Mouse (Mus musculus) forebrain, embryonic 15.5 days (tissue): Measurements from ENCODE around the gene Tbx6. TPM values are rescaled to one million over a fixed set of nuclear protein-coding genes. Genes with fewer than 3 reads are reported as not detected.

Source experiments
- ATAC-seq: fragments of 200-750 bp; cut with Nextera tagmentation; replicated peaks from 2 replicates; pipeline ENCODE4 v1.8.0; 2017; ENCODE audit warnings: mild to moderate bottlenecking, moderate TSS enrichment, moderate library complexity
- H3K27ac ChIP-seq: fragments of 300-500 bp; sonication (generic); replicated peaks from 2 replicates; pipeline ENCODE4 v1.5.1; 2015; ENCODE audit warnings: mild to moderate bottlenecking, inconsistent platforms
- H3K27me3 ChIP-seq: fragments of 300-500 bp; sonication (generic); 2 replicates; pipeline ENCODE4 v1.6.1; 2015; ENCODE audit warnings: inconsistent platforms
- H3K36me3 ChIP-seq: fragments of 300-500 bp; sonication (generic); 2 replicates; pipeline ENCODE4 v1.6.1; 2015; ENCODE audit warnings: mild to moderate bottlenecking, inconsistent platforms
- H3K4me1 ChIP-seq: fragments of 300-500 bp; sonication (generic); 2 replicates; pipeline ENCODE4 v1.6.1; 2015; ENCODE audit warnings: inconsistent platforms
- H3K4me2 ChIP-seq: fragments of 300-500 bp; sonication (generic); replicated peaks from 2 replicates; pipeline ENCODE4 v1.6.1; 2015; ENCODE audit warnings: mild to moderate bottlenecking, inconsistent platforms
- H3K4me3 ChIP-seq: fragments of 300-500 bp; sonication (generic); 2 replicates; pipeline ENCODE4 v1.5.1; 2015; ENCODE audit warnings: mild to moderate bottlenecking, inconsistent platforms
- H3K9ac ChIP-seq: fragments of 300-500 bp; sonication (generic); replicated peaks from 2 replicates; pipeline ENCODE4 v1.6.1; 2015; ENCODE audit warnings: mild to moderate bottlenecking, inconsistent platforms
- H3K9me3 ChIP-seq: fragments of 300-500 bp; sonication (generic); 2 replicates; pipeline ENCODE4 v1.6.1; 2016; ENCODE audit warnings: inconsistent platforms
- WGBS: fragments of 180-500 bp; shearing (Covaris S2); methylation state at CpG from one replicate; pipeline ENCODE4 v1.1.7; 2015; ENCODE audit warnings: mixed read lengths; 5-methylcytosine and 5-hydroxymethylcytosine counted together
- polyA plus RNA-seq: library from polyadenylated mRNA; unstranded; fragments of >200 nt; fragmentation: Nextera tagmentation; extraction: Ambion mirVana; gene quantifications from 2 replicates; pipeline ENCODE4 v1.2.1, GENCODE M21; 2015

The Tbx6 gene
- polyA plus RNA-seq, 1 experiment from 2014 or later: 0.41 TPM

DNA sequence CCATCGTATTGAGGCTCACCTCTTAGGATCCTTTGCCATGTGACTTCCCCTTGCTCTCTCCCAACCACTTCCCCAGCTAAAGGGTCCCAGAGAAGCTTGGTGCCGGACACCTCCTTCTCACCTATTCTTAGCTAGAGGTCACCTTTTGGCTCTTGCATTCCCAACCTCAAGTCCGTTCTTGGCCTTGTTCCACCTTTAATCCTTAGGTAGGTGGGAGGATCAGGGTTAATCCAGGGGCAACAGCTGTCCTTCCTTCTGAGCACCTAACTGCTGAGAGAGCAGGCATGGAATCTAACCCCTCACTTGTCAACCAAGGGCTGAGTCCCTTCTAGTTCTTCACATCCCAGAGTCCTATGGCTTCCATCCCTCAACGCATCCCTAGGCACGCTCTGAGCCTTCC, 44.7 kb downstream of the Tbx6 start:
- no peaks in the 10 kb centered on the region for H3K27me3 ChIP-seq
- H3K4me2 ChIP-seq: no peak overlapping the region
- peaks cover 35% of the 10 kb centered on the region for H3K4me1 ChIP-seq
- H3K4me3 ChIP-seq: no peak overlapping the region
- no peaks in the 10 kb centered on the region; the same call in 1 of the 2 replicates for H3K36me3 ChIP-seq
- no peaks in the 10 kb centered on the region for H3K9me3 ChIP-seq
- no peak for ATAC-seq
- no peak overlapping the region for H3K27ac ChIP-seq
- WGBS: 81% methylated on average over 5 of the region's 5 CpGs
- H3K9ac ChIP-seq: no peak overlapping the region

DNA sequence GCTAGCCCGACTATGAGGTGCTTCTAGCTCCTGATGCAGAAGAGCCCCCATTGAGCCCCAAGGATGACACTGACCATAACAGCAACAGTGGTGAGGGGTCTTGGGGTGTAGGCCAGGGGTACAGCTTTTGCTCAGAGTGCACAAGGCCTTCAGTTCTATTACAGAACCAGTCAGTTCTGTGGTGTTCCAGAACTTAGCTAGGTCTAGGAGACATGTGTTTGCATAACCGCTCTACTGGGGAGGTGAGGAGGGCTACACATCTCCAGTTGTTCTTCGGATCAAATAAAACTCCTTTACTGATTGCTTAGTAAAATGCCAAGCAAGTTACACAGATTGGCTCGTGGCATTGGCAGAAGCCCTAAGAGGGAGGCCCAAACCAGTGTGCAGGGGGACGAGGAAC, 50.3 kb downstream of the Tbx6 start, which contains the start of gene 4930451I11Rik:
4930451I11Rik (minus strand) TSS at position 101 of the 400 bp plus-strand sequence.
- no peaks in the 10 kb centered on the region for H3K27me3 ChIP-seq
- peaks cover 9% of the 10 kb centered on the region for H3K4me1 ChIP-seq
- 60% methylated on average over 5 of the region's 5 CpGs for WGBS
- no peak for ATAC-seq
- H3K36me3 ChIP-seq: no peaks in the 10 kb centered on the region; the same call in 1 of the 2 replicates
- no peak within 1 kb of the TSS for H3K9ac ChIP-seq
- peak within 1 kb of the TSS; percentile 38 for H3K4me3 ChIP-seq
- peak within 1 kb of the TSS; percentile 57 for H3K4me2 ChIP-seq
- H3K27ac ChIP-seq: no peak within 1 kb of the TSS
- no peaks in the 10 kb centered on the region for H3K9me3 ChIP-seq

GRCm38 (mm10) chr7:126832036-126832598, 50.8 kb downstream of the Tbx6 start:
- H3K27ac ChIP-seq: no peak overlapping the region
- ATAC-seq: peak; percentile 88
- WGBS: under 1% methylated on average over 21 of the region's 21 CpGs

GRCm38 (mm10) chr7:126833294-126833693, 52.0 kb downstream of the Tbx6 start:
- Histone ChIP-seq H3K4me1 (peaks cover 9% of the 10 kb centered on the region), H3K9me3 (no peaks in the 10 kb centered on the region), H3K36me3 (no peaks in the 10 kb centered on the region; the same call in 1 of the 2 replicates), H3K9ac (no peak overlapping the region), H3K27me3 (no peaks in the 10 kb centered on the region), H3K27ac (no peak overlapping the region), H3K4me2 (no peak overlapping the region), H3K4me3 (no peak overlapping the region)
- WGBS: 100% methylated on average over 1 of the region's 1 CpGs
- ATAC-seq: no peak

More at GRCm38 (mm10) chr7:126832036-126832598, 50.8 kb downstream of the Tbx6 start:
- no peaks in the 10 kb centered on the region for H3K9me3 ChIP-seq
- peak overlapping the region; percentile 38 for H3K4me3 ChIP-seq
- no peaks in the 10 kb centered on the region; the same call in 1 of the 2 replicates for H3K36me3 ChIP-seq
- no peaks in the 10 kb centered on the region for H3K27me3 ChIP-seq
- H3K4me1 ChIP-seq: peaks cover 9% of the 10 kb centered on the region
- no peak overlapping the region for H3K9ac ChIP-seq
- peak overlapping the region; percentile 57 for H3K4me2 ChIP-seq

Other genes starting within 250 kb of the Tbx6 start
- gene Eif3c, start 215.1 kb upstream of the Tbx6 start, polyA plus RNA-seq: 196 TPM in 2 replicates
- gene Apobr, start 196.5 kb upstream of the Tbx6 start, polyA plus RNA-seq: 0.25 and 0.32 TPM in 2 replicates
- 31.7 and 34.3 TPM in 2 replicates for gene Cln3, start 195.7 kb upstream of the Tbx6 start, polyA plus RNA-seq
- gene Il27, start 186.5 kb upstream of the Tbx6 start, polyA plus RNA-seq: not detected in 2 replicates
- gene Nupr1, start 150.6 kb upstream of the Tbx6 start, polyA plus RNA-seq: 4.9 and 5.9 TPM in 2 replicates
- 54.7 and 55.4 TPM in 2 replicates for gene Sgf29, start 132.2 kb upstream of the Tbx6 start, polyA plus RNA-seq
- 2.8 TPM in 2 replicates for gene Sult1a1, start 105.1 kb upstream of the Tbx6 start, polyA plus RNA-seq
- gene Bola2, start 86.1 kb upstream of the Tbx6 start, polyA plus RNA-seq: 141 and 158 TPM in 2 replicates
- 17.5 and 18.0 TPM in 2 replicates for gene Slx1b, start 85.7 kb upstream of the Tbx6 start, polyA plus RNA-seq
- gene Coro1a, start 73.7 kb upstream of the Tbx6 start, polyA plus RNA-seq: 99.8 and 108 TPM in 2 replicates
- 101 and 102 TPM in 2 replicates for gene Mapk3, start 21.9 kb upstream of the Tbx6 start, polyA plus RNA-seq
- 1.5 and 1.7 TPM in 2 replicates for gene Gdpd3, start 15.1 kb upstream of the Tbx6 start, polyA plus RNA-seq
- 207 and 213 TPM in 2 replicates for gene Ypel3, start 4.5 kb upstream of the Tbx6 start, polyA plus RNA-seq
- 215 TPM in 2 replicates for gene Ppp4c, start 11.0 kb downstream of the Tbx6 start, polyA plus RNA-seq
- 35.1 and 38.1 TPM in 2 replicates for gene Fam57b, start 16.2 kb downstream of the Tbx6 start, polyA plus RNA-seq
- gene 4930451I11Rik, start 50.2 kb downstream of the Tbx6 start, polyA plus RNA-seq: not detected in 2 replicates
- 9.0 and 9.1 TPM in 2 replicates for gene Doc2a, start 65.9 kb downstream of the Tbx6 start, polyA plus RNA-seq
- 30.7 and 31.8 TPM in 2 replicates for gene Hirip3, start 80.5 kb downstream of the Tbx6 start, polyA plus RNA-seq
- 86.2 and 98.8 TPM in 2 replicates for gene Ino80e, start 80.9 kb downstream of the Tbx6 start, polyA plus RNA-seq
- gene Taok2, start 103.2 kb downstream of the Tbx6 start, polyA plus RNA-seq: 54.1 and 56.8 TPM in 2 replicates
- 36.2 and 38.6 TPM in 2 replicates for gene Tmem219, start 141.4 kb downstream of the Tbx6 start, polyA plus RNA-seq
- 132 and 136 TPM in 2 replicates for gene Kctd13, start 147.4 kb downstream of the Tbx6 start, polyA plus RNA-seq
- 5.6 and 6.9 TPM in 2 replicates for gene Asphd1, start 168.1 kb downstream of the Tbx6 start, polyA plus RNA-seq
- 25.5 and 32.0 TPM in 2 replicates for gene Sez6l2, start 169.1 kb downstream of the Tbx6 start, polyA plus RNA-seq
- gene Cdipt, start 194.4 kb downstream of the Tbx6 start, polyA plus RNA-seq: 104 and 105 TPM in 2 replicates
- 0.56 and 0.88 TPM in 2 replicates for gene Cdiptos, start 194.6 kb downstream of the Tbx6 start, polyA plus RNA-seq
- gene Mvp, start 233.1 kb downstream of the Tbx6 start, polyA plus RNA-seq: 3.0 and 3.5 TPM in 2 replicates
- gene Pagr1b, start 235.0 kb downstream of the Tbx6 start, polyA plus RNA-seq: not detected in 2 replicates
- 32.2 and 40.4 TPM in 2 replicates for gene Pagr1a, start 235.9 kb downstream of the Tbx6 start, polyA plus RNA-seq
- 67.9 and 75.6 TPM in 2 replicates for gene Gm42742, start 239.6 kb downstream of the Tbx6 start, polyA plus RNA-seq
- gene Prrt2, start 239.7 kb downstream of the Tbx6 start, polyA plus RNA-seq: 18.0 and 19.8 TPM in 2 replicates
- gene Maz, start 245.6 kb downstream of the Tbx6 start, polyA plus RNA-seq: 79.3 and 84.0 TPM in 2 replicates